Mouse (Mus musculus) embryonic facial prominence, embryonic 12.5 days (tissue): ENCODE results near the gene Lancl3. TPM values are rescaled to one million over a fixed set of nuclear protein-coding genes. Genes with fewer than 3 reads are reported as not detected.

Source experiments
- polyA plus RNA-seq: library from polyadenylated mRNA; unstranded; fragments of >200 nt; fragmentation: Nextera tagmentation; extraction: Ambion mirVana; gene quantifications from 2 replicates; pipeline ENCODE4 v1.2.1, GENCODE M21; 2016

Gene Lancl3
- polyA plus RNA-seq, 1 experiment from 2014 or later = 1.3 TPM

Other genes with a start within 250 kb of the Lancl3 start
- gene Fthl17b, start 236.9 kb upstream of the Lancl3 start, polyA plus RNA-seq = not detected in 2 replicates
- not detected in 2 replicates for gene Fthl17c, start 223.3 kb upstream of the Lancl3 start, polyA plus RNA-seq
- gene Fthl17d, start 213.1 kb upstream of the Lancl3 start, polyA plus RNA-seq = not detected in 2 replicates
- gene Fthl17e, start 166.4 kb upstream of the Lancl3 start, polyA plus RNA-seq = not detected in 2 replicates
- not detected in 2 replicates for gene Fthl17f, start 136.9 kb upstream of the Lancl3 start, polyA plus RNA-seq
- gene 4930402K13Rik, start 95.3 kb upstream of the Lancl3 start, polyA plus RNA-seq = not detected in 2 replicates
- gene Gm14862, start 57.0 kb downstream of the Lancl3 start, polyA plus RNA-seq = 0.28 TPM in 1 of 2 replicates, not detected in the other
- gene Xk, start 72.9 kb downstream of the Lancl3 start, polyA plus RNA-seq = 2.3 and 2.6 TPM in 2 replicates
- gene H2al1m, start 83.9 kb downstream of the Lancl3 start, polyA plus RNA-seq = not detected in 2 replicates
- not detected in 2 replicates for gene H2al1k, start 150.7 kb downstream of the Lancl3 start, polyA plus RNA-seq